Mouse (Mus musculus) kidney, adult 2 months (tissue): Measurements from ENCODE around the gene R3hcc1l.

Experiments
- CTCF ChIP-seq: fragments of 200-500 bp; conservative IDR thresholded peaks from 2 replicates; pipeline ENCODE4 v1.5.1; 2011; ENCODE audit warnings: low read depth, mild to moderate bottlenecking, control low read depth, low read length, moderate library complexity, mixed read lengths; ENCODE audit not compliant: insufficient read depth, insufficient read length
- POLR2A ChIP-seq: fragments of 200-500 bp; IDR thresholded peaks from one replicate; pipeline ENCODE4 v1.6.1; 2011; ENCODE audit warnings: low read depth, low read length, control low read depth

DNA sequence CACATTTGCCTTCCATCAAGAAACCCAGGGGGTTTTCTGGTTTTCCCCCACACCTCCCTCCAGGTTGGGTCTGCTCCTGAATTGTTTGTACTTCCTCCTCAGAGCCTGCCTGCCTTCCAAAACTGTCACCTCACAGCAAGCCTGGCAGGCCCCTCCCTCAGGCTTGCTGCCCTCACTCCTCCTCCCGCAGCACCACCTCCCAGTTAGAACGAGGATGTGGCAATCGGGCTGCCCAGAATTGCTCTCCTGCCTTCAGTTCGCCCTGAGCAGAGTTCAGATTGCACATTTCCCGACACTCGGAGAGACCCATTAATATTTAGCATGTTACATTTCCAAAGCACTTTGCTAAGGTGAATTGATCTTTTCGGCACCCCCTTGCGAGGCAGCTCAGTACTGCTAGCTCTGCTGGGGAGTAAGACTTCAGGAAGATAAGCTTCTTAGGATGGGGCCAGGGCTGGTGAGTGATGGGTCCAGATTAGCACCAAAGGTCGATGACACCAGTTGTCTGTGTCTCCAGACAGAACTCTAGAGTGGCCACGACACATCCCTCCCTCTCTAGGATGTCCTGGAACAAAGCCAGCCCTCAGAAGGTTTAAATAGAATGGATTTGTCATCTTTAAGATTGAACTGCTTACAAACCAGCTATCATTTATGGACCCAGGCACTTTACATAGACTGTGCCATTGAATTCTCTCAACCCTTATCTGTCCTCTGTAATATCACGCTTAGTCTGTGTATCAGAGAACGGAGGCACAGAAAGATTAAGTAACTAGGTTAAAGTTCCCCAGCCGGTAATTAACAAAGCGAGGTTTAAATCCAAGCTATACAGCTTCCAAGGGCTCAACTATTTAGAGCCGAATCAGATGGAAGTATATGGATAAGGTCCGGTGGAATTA lies 8.0 kb upstream of the R3hcc1l start:
- TF ChIP-seq POLR2A (no peak), CTCF (no peak)
